Mouse (Mus musculus): ENCODE measurements around the gene Hes7. TPM values are rescaled to one million over a fixed set of nuclear protein-coding genes. Genes with fewer than 3 reads are reported as not detected.

Hes7 gene
- polyA plus RNA-seq, 1 experiment from 2014 or later = 0.44 TPM

GRCm38 (mm10) chr11:69135361-69135760 lies 15.2 kb downstream of the Hes7 start:
- 83% methylated on average over 6 of the region's 6 CpGs for WGBS
- Histone ChIP-seq H3K4me2 (no peak overlapping the region), H3K9me3 (no peaks in the 10 kb centered on the region), H3K36me3 (no peaks in the 10 kb centered on the region), H3K27ac (no peak overlapping the region), H3K4me1 (peaks cover 14% of the 10 kb centered on the region), H3K27me3 (peaks cover 4% of the 10 kb centered on the region; the same call in 1 of the 2 replicates), H3K4me3 (no peak overlapping the region), H3K9ac (no peak overlapping the region)
- ATAC-seq (ENCODE audit: insufficient number of reproducible peaks, insufficient read depth, low FRiP score, low TSS enrichment, low read depth) = no peak

DNA sequence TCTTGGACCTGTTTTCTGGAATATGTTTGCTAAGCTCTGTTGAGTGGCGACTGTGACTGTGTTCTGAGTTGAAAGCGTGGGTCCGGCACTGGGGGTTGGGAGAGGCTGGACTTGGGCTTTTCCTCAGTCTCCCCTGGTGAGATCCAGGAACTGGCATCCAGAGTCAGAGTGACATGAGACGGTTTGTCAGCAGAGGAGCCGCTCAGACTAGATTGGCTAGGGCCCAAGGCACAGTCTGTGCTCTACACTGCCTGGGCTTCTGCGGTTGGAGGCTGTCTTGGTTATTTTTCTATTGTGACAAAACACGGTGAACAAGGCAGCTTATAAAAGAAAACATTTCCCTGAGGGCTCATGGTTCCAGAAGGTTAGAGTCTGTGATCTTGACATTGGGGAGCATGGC lies 27.3 kb downstream of the Hes7 start:
- 61% methylated on average over 7 of the region's 7 CpGs for WGBS
- no peak overlapping the region for H3K4me3 ChIP-seq
- H3K27ac ChIP-seq = no peak overlapping the region
- H3K9ac ChIP-seq = no peak overlapping the region
- 0 out of 2 replicates have a peak, but pooled peaks cover 3% of the 10 kb centered on the region for H3K27me3 ChIP-seq
- no peak overlapping the region for H3K4me2 ChIP-seq
- H3K36me3 ChIP-seq = no peaks in the 10 kb centered on the region
- H3K4me1 ChIP-seq = peaks cover 14% of the 10 kb centered on the region
- no peak for ATAC-seq (ENCODE audit: insufficient number of reproducible peaks, insufficient read depth, low FRiP score, low TSS enrichment, low read depth)
- no peaks in the 10 kb centered on the region for H3K9me3 ChIP-seq

DNA sequence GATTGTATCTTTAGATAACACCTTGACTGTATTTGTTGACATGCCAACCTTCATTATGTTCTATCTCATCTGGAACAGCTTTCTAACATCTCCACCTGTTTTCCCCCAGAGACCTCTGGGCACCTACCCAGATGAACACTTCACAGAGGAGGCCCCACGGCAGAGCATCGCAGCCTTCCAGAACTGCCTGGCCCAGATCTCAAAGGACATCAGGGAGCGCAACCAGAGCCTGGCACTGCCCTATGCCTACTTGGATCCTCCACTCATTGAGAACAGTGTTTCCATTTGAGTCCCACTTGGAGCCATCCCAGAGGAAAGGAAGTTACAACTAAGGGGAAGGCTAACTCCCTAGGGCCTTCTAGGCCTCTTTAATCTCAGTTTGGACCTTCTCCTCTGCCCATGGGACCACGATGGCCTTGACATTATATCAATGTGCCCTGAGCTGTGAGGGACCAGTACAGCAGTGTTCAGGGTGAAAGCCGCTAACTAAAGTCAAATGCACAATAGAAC lies 28.3 kb downstream of the Hes7 start:
- Histone ChIP-seq H3K27me3 (0 out of 2 replicates have a peak, but pooled peaks cover 3% of the 10 kb centered on the region), H3K9ac (no peak overlapping the region)
- no peak for ATAC-seq (ENCODE audit: insufficient number of reproducible peaks, insufficient read depth, low FRiP score, low TSS enrichment, low read depth)

GRCm38 (mm10) chr11:69149728-69150127 lies 29.5 kb downstream of the Hes7 start:
- Histone ChIP-seq H3K27ac (no peak overlapping the region), H3K4me3 (no peak overlapping the region), H3K4me1 (peaks cover 14% of the 10 kb centered on the region), H3K9ac (peak overlapping the region; percentile 51; the same call in 1 of the 2 replicates), H3K27me3 (0 out of 2 replicates have a peak, but pooled peaks cover 7% of the 10 kb centered on the region), H3K4me2 (no peak overlapping the region), H3K9me3 (no peaks in the 10 kb centered on the region), H3K36me3 (no peaks in the 10 kb centered on the region)
- WGBS = 84% methylated on average over 6 of the region's 6 CpGs
- ATAC-seq (ENCODE audit: insufficient number of reproducible peaks, insufficient read depth, low FRiP score, low TSS enrichment, low read depth) = no peak

More for the DNA sequence above, 28.3 kb downstream of the Hes7 start:
- Histone ChIP-seq H3K36me3 (no peaks in the 10 kb centered on the region), H3K9me3 (no peaks in the 10 kb centered on the region), H3K27ac (no peak overlapping the region), H3K4me3 (no peak overlapping the region), H3K4me1 (peaks cover 14% of the 10 kb centered on the region), H3K4me2 (no peak overlapping the region)
- 90% methylated on average over 5 of the region's 5 CpGs for WGBS

- H3K4me3 ChIP-seq = peak overlapping the region; percentile 41
- 0 out of 2 replicates have a peak overlapping the region, but pooled peaks have one; percentile 17 for H3K27ac ChIP-seq
- peak overlapping the region; percentile 60 for H3K9ac ChIP-seq
- WGBS = 8% methylated on average over 7 of the region's 7 CpGs
- peaks cover 14% of the 10 kb centered on the region for H3K4me1 ChIP-seq
- H3K4me2 ChIP-seq = peak overlapping the region; percentile 63
- no peaks in the 10 kb centered on the region for H3K36me3 ChIP-seq
- H3K27me3 ChIP-seq = peaks cover 10% of the 10 kb centered on the region; the same call in 1 of the 2 replicates
- ATAC-seq (ENCODE audit: insufficient number of reproducible peaks, insufficient read depth, low FRiP score, low TSS enrichment, low read depth) = no peak
- H3K9me3 ChIP-seq = no peaks in the 10 kb centered on the region
These were observed 30.2 kb downstream of the Hes7 start for GRCm38 (mm10) chr11:69150444-69150843.

DNA sequence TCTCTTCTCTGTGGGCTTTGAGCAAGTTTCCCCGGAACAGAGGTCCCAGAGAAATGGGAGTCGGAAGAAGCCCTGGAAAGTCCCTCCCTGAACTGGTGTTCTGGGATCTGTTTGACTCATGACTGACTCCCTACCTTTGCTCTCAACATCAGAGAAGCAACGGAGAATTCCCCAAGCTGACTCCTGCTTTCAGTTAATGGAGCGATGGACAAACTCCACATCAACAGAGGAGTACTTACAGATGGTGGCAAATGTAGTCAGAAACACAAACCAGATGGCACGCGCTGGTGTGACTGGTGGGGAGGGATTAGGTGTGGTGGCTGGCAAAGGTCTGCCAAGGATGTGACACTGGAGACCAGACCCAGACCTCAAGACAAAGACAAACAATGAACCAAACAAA lies 30.8 kb downstream of the Hes7 start:
- Histone ChIP-seq H3K27ac (0 out of 2 replicates have a peak overlapping the region, but pooled peaks have one; percentile 17), H3K4me3 (peak overlapping the region; percentile 41), H3K27me3 (peaks cover 13% of the 10 kb centered on the region; the same call in 1 of the 2 replicates), H3K9ac (peak overlapping the region; percentile 60), H3K4me2 (peak overlapping the region; percentile 63), H3K4me1 (peaks cover 14% of the 10 kb centered on the region), H3K36me3 (no peaks in the 10 kb centered on the region), H3K9me3 (no peaks in the 10 kb centered on the region)
- no peak for ATAC-seq (ENCODE audit: insufficient number of reproducible peaks, insufficient read depth, low FRiP score, low TSS enrichment, low read depth)
- 36% methylated on average over 6 of the region's 6 CpGs for WGBS

GRCm38 (mm10) chr11:69153831-69154230 lies 33.6 kb downstream of the Hes7 start:
- 80% methylated on average over 8 of the region's 8 CpGs for WGBS
- Histone ChIP-seq H3K4me3 (no peak overlapping the region), H3K4me2 (no peak overlapping the region), H3K9ac (no peak overlapping the region), H3K4me1 (peaks cover 23% of the 10 kb centered on the region), H3K9me3 (no peaks in the 10 kb centered on the region), H3K27ac (no peak overlapping the region), H3K36me3 (no peaks in the 10 kb centered on the region), H3K27me3 (peaks cover 40% of the 10 kb centered on the region)
- ATAC-seq (ENCODE audit: insufficient number of reproducible peaks, insufficient read depth, low FRiP score, low TSS enrichment, low read depth) = no peak

- Histone ChIP-seq H3K9ac (no peak overlapping the region), H3K9me3 (no peaks in the 10 kb centered on the region), H3K27ac (no peak overlapping the region), H3K27me3 (peaks cover 45% of the 10 kb centered on the region), H3K4me3 (no peak overlapping the region), H3K4me1 (peaks cover 21% of the 10 kb centered on the region), H3K36me3 (no peaks in the 10 kb centered on the region), H3K4me2 (no peak overlapping the region)
- ATAC-seq (ENCODE audit: insufficient number of reproducible peaks, insufficient read depth, low FRiP score, low TSS enrichment, low read depth) = no peak
- 54% methylated on average over 1 of the region's 1 CpGs for WGBS
These were observed 35.1 kb downstream of the Hes7 start for GRCm38 (mm10) chr11:69155351-69155750.

GRCm38 (mm10) chr11:69156800-69157199 lies 36.6 kb downstream of the Hes7 start, which contains the start of gene Alox12b:
Alox12b (plus strand) TSS chr11:69156989.
- H3K9me3 ChIP-seq = no peaks in the 10 kb centered on the region
- peaks cover 46% of the 10 kb centered on the region for H3K27me3 ChIP-seq
- no peak within 1 kb of the TSS for H3K27ac ChIP-seq
- H3K36me3 ChIP-seq = no peaks in the 10 kb centered on the region
- H3K4me2 ChIP-seq = peak within 1 kb of the TSS; percentile 55
- ATAC-seq (ENCODE audit: insufficient number of reproducible peaks, insufficient read depth, low FRiP score, low TSS enrichment, low read depth) = no peak
- H3K9ac ChIP-seq = peak within 1 kb of the TSS; percentile 61
- peaks cover 9% of the 10 kb centered on the region for H3K4me1 ChIP-seq
- peak within 1 kb of the TSS; percentile 31 for H3K4me3 ChIP-seq
- 4% methylated on average over 18 of the region's 18 CpGs for WGBS

GRCm38 (mm10) chr11:69169313-69169712 lies 49.1 kb downstream of the Hes7 start:
- H3K4me3 ChIP-seq = no peak overlapping the region
- no peaks in the 10 kb centered on the region for H3K36me3 ChIP-seq
- no peak overlapping the region for H3K9ac ChIP-seq
- H3K27ac ChIP-seq = no peak overlapping the region
- H3K4me1 ChIP-seq = no peaks in the 10 kb centered on the region
- no peaks in the 10 kb centered on the region for H3K9me3 ChIP-seq
- no peak overlapping the region for H3K4me2 ChIP-seq
- ATAC-seq (ENCODE audit: insufficient number of reproducible peaks, insufficient read depth, low FRiP score, low TSS enrichment, low read depth) = no peak
- H3K27me3 ChIP-seq = peaks cover 16% of the 10 kb centered on the region; the same call in 1 of the 2 replicates
- 82% methylated on average over 12 of the region's 12 CpGs for WGBS

GRCm38 (mm10) chr11:69171626-69172025 lies 51.4 kb downstream of the Hes7 start:
- Histone ChIP-seq H3K4me2 (no peak overlapping the region), H3K9me3 (no peaks in the 10 kb centered on the region), H3K27me3 (no peaks in the 10 kb centered on the region), H3K4me1 (no peaks in the 10 kb centered on the region), H3K27ac (no peak overlapping the region), H3K4me3 (no peak overlapping the region), H3K9ac (no peak overlapping the region), H3K36me3 (no peaks in the 10 kb centered on the region)
- no peak for ATAC-seq (ENCODE audit: insufficient number of reproducible peaks, insufficient read depth, low FRiP score, low TSS enrichment, low read depth)
- 30% methylated on average over 7 of the region's 7 CpGs for WGBS

- H3K4me1 ChIP-seq = no peaks in the 10 kb centered on the region
- ATAC-seq (ENCODE audit: insufficient number of reproducible peaks, insufficient read depth, low FRiP score, low TSS enrichment, low read depth) = no peak
- H3K36me3 ChIP-seq = no peaks in the 10 kb centered on the region
- no peaks in the 10 kb centered on the region for H3K27me3 ChIP-seq
- no peak overlapping the region for H3K9ac ChIP-seq
- no peaks in the 10 kb centered on the region for H3K9me3 ChIP-seq
- no peak overlapping the region for H3K27ac ChIP-seq
- H3K4me2 ChIP-seq = no peak overlapping the region
- 89% methylated on average over 2 of the region's 2 CpGs for WGBS
- H3K4me3 ChIP-seq = no peak overlapping the region
These were observed 52.4 kb downstream of the Hes7 start for GRCm38 (mm10) chr11:69172606-69173005.

Measured in embryonic facial prominence, embryonic 13.5 days (tissue).